Mouse (Mus musculus): ENCODE measurements around the gene Otx2.

Gene Otx2

DNA sequence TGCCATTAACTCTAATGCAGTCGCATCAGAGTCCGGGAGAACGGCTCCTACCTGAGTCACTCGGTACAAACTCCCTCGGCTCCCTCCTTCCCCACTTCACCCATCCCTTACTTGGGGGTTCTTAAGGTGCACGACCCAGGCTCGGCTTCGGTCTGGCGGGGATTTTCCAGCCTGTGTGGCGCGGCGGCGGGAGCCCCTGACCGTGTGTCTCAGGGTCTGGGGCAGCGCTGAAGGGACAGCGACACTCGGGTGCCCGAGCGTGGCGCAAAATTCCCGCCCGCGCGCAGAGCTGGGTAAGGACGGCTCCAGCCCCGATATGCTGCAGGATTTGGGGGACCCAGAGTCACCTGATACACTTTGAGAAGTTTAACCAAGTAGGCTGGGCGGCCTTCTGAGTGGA is at the start of gene Otx2:
Gene Otx2, minus strand, starts transcription at position 279 of the 400 bp plus-strand sequence.
- no peak for DNase-seq

DNA sequence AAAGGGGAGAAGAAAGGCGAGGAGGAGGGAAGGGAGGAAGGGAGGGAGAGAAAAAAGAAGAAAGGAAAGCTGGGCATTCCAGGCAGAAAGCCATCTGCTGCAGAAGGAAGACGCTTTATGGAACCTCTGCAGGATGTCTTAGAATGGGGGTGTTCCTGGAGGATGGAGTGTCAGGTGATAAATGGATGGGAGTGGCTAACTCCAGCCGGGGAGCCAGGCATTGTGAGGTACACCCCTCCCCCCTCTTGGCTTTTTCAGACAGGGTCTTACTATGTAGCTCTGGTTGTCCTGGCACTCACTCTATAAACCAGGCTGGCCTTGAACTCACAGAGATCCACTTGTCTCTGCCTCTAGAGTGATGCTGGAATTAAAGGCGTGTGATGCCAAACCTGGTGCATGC is 49.1 kb upstream of the Otx2 start:
- DNase-seq = no peak

DNA sequence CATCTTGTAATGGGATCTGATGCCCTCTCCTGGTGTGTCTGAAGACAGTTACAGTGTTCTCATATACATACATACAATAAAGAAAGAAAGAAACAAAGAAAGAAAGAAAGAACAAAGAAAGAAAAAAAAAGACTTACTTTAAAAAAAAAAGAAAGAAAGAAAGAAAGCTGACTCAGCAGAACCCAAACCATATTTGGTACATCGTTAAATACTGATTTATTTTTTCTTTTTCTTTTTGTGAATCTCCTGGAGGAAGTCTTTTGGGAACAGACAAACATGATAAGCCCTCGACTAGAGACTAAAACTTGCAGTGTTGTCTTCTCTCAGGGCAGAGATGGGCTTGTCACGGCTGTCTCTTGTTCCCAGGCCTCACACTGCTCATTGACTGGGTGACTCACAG is 45.7 kb upstream of the Otx2 start:
- no peak for DNase-seq

DNA sequence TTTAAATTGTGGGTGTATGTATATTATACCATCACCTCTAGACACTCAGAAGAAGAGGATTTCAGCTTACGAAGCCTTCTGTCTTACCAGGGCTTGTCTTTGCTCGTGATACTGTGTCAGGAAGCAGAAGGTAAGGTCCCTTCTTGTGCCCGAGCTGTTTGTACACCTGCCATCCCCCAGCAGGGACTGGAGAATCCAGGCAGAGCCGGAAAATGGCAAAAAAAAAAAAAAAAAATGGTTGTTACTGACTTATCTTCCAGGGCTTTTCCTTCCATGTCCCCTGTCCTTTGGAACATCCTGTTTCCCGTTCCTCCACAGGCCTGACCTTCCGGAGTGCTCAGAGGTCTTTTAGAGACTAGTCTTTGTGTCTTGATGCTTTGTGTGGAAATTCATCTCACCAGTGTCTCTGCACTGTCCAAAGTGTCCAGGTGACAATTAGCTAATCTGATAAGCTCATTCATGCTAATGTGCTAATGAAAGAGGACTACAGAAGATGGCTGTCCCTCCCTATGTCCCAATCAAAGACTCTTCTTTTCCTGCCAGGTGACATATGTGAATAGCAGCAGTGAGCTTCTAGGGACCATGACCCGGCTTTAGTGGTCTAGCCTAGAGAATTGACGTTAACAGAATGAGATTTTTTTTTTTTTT is 44.1 kb upstream of the Otx2 start:
- DNase-seq = no peak

DNA sequence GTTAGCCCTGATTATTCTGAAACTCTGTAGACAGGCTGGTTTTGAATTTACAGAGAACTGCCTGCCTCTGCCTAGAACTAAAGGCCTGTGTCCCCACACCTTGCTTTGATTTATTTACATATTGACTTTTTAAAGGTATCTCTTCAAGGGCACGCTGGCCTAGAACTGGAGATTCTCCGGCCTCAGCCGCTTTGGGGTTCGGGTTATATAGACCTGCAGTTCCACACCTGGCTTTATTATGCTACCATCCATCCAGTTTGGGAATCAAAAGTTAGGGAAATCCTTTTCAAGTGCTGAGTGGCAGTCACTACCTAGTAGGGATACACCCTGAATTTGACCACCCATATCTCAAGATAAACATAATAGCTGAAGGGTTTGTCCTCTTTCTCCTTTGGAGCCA is 42.8 kb upstream of the Otx2 start:
- no peak for DNase-seq

DNA sequence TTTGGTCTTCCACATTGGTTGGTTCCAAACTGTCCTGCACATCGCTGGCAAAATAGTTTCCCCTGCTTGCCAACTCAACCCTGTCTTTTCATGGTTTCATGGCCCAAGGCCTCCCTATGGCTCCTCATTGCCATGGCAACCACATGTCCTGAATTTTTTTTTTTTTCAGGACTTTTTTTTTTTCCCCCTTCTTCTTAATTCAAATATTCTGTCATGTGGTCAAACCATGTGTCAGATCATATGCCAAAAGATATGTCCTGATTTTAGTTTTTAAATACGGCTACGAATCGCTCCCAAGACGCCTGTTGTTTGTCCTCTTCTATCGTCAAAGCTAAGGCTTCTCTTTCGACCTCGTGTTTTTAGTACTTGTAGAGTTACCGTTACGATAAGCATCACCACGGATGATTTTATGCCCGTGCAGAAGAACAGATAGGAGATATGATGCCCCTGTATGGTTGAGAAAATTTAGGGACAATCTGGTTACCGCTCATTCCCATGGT is 37.3 kb upstream of the Otx2 start:
- DNase-seq = no peak

DNA sequence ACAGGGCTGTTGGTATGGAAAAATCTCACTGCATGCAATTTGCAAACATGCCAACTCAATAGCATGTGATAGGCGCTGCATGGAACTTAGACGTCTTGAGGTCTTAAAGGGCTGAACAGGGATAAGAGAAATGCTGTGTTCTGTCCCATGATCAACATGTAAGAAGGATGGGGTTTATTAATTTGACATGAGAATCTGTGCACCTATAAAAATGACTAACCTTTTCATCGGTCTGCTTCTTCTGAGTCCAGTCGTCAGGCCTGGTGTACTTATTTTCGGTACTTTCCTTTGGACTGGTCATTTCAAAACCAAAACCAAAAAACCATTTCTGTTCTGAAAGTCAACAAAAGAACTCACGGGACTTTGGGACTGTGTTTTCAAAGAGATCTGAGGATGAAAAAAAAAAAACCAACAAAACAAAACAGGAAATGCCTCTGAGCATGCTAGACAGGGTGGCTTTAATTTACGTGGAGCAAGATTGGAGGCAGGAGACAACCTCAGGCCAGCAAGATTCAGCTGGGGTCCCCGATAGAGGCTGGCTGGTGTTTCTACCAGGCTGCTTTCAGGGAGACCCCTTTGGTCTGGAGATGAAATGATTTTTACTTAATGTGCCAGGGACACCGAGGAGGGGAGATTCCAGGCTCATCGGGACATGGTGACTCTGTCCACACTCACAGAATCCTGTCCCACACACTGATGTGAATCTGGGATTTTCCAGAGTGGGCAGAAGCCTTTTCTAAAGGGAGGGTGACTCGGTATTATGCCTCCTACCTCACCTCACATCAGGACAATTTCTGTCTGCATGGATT is 36.6 kb upstream of the Otx2 start:
- no peak for DNase-seq

DNA sequence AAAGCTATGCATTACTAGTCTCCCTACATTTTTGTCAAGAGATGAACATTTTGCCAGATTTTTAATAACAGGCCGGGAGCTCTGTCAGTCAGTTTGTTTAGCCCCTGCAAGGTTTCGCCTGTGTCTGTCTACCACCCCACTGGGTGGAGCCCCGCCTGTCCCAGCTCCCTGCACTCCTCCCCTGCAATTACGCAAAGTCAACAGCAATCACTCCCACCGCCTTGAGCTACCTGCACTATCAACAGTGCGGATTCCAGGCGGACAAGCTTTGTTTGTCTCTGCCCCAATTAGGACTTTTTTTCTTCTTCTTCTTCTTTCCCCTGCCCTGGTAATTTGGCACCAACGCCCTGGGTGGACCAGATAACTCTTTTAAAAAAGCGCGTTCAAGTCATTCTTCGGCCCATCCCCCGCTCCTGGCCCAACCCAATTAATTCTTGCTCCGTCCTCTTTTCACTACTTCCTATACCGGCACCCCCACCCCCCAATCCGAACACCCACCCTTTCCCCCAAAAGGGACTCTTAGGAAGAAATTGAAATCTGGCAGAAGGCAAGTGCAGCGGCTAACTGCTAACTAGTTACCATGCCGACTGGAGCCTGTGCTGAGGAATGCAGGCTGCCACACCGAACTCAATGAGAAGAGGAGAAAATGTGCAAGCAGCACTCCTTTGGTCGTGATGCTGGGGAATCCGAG is 35.9 kb upstream of the Otx2 start:
- DNase-seq = no peak

DNA sequence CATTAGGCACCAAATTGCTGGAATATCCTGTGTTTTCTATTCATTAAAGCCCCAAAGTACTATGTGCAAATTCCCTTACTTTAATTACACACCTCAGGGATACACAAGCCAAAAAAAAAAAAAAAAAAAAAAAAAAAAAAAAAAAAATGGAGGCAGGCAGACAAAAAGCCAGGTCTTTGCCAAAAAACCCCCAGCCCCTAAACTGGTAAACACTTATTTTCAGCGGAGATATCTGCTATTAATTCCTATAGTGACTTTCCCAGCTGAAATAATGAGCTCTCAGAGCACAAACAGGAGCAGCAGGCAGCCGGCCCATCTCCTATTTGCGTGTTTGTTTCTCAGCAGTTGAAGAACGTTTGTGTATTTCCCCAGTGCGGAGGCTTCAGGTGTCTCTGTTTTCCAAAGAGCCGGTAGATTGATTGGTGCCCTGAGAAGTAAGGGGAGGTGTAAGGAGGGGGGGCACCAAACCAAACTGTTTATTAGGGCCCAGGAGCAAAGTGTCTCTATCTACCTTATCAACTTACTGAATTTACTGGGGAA is 34.3 kb upstream of the Otx2 start:
- no peak for DNase-seq

DNA sequence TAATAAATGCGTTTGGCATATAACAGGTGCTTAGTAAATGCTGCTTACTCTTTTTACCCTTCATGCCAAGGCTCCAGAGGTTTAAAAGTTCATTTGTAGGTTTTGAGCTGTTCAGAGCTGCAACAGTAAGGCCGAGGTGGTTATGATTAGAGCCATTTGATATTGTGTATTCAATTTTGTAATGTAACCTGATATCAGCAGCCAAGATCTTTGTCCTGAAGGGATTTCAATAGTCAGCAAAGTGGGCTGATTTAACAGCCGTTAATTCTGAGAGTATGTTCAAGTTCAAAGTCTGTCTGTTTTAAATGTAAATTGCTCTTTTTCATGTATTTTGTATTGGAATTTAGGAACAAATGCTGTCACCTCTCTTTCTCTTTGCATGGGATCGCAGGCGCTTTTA is 33.8 kb upstream of the Otx2 start:
- no peak for DNase-seq

DNA sequence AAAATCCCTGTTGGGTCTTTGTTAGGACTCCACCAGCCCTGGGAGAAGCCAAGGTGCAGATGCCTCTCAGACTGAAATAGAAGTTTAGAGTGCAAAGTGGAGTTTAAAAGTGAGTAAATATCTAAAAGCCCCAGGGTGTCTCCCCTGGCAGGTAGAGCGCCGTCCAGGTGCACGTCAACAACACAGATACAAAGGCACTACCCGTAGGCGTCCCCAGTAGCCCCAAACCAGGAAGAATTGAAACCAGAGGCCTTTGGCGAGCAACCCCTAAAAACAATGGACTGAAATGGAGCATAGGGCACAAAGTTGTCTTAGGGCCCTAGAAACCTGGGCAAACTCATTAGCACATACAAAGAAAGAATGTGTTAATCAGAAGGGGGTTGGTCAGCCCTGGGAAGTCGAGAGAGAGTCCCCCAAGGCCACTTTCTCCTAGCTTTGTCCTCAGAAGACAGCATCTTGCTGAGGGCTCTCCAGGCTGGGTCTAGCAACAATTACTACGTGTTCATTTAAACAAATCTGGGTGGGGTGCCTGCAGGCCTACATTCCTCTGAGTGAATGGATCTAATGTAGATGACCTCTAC is 27.3 kb upstream of the Otx2 start:
- DNase-seq = no peak

DNA sequence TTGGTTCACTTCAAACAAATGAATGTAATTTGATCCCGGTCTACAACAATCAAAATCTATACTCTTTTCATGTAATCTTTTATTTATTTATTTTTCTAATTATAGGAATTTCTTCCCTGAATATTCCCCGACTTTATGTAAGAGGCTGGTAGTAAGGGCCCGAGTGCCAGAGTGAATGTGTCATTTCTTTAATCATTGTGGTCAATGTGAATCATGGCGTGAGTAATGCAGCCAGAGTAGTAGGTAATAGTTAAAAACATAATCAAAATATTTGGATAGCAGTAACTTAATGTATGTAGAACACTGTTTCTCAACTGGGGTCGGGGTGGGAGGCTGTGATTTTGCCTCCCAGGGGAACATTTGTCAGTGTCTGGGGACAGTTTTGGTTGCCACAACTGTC is 6.0 kb upstream of the Otx2 start:
- DNase-seq = no peak

DNA sequence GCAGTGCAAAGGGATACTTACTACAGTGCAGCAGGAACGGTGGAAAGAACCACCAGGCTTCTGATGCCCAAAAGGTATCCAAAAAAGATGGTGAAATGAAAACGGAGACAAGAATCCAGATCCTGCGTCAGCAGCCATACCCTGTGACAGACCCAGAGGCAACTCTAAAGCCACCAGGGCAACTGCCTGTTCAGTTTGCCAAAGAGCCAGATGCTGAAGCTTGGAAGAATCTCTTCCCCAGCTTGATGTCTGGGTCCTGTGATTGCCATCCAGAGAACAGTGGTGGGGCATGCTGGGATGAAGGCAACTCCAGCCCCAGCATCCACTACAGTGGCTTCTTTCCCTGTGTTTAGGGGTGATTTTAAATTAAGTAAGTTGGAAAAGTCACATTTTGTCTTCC is 5.1 kb upstream of the Otx2 start:
- DNase-seq = no peak

DNA sequence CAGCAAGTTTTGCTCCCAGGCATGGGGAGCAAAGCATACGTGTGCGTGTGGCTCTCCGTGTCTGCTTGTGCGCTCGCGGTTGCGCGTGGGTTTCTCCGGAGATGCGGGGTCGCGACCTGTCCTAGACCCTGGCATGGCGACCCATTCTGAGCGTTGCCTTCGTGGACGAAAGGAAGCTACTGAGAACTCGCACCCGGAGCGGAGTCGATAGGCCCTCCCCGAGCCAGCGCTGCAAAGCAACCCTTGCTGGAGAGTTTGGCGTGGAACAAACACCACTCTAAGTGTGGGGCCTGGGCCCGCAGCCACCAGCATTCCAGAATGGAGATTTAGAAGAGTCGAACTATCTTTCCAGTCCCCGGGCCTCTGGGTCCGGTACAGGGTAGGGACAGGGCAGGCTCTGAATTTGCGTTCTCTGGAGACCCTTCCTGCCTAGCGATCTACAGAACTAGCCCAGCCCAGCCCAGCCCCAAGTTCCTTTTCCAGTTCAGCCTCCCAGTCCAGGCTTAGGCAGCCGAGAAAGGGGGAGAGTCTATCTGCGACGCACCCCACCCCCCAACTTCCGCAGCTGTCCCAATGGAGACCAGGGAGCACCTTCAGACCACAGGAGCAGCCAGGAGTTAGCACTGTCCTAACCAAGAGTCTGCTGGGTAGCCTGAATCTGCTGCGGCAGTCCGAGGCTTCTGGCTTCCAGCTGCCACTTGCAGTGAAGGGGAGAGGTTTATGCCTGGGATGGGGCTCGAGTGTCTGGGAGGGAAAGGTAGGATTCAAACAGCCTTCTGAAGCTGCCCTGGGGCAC is 615 bp upstream of the Otx2 start:
- DNase-seq = no peak

DNA sequence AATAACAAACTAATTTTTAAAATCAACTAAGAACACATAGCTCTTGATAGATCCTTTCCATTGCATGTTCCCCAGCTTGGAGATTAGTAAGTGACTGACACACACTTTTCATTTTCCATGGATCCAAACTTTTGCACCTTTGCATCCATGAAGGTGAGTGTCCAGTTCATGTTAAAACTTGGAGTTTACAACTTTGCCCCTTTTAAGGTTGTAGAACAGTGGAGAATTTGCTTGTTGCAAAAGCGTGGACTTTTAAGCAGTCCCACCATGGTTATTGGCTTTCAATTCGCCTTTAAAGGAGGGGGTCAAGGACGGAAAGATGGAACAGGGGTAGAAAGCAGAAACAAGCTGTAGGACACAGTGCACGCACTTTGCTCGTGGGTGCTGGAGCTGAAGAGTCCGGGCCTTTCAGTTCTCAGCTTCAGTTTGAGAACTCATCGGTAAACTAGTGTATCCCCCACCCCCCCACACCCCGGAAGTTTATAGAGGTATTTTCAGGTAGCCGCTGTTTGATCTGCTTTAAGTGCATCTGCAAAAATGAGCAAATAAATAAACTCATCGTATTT is 925 bp downstream of the Otx2 start:
- no peak for DNase-seq

DNA sequence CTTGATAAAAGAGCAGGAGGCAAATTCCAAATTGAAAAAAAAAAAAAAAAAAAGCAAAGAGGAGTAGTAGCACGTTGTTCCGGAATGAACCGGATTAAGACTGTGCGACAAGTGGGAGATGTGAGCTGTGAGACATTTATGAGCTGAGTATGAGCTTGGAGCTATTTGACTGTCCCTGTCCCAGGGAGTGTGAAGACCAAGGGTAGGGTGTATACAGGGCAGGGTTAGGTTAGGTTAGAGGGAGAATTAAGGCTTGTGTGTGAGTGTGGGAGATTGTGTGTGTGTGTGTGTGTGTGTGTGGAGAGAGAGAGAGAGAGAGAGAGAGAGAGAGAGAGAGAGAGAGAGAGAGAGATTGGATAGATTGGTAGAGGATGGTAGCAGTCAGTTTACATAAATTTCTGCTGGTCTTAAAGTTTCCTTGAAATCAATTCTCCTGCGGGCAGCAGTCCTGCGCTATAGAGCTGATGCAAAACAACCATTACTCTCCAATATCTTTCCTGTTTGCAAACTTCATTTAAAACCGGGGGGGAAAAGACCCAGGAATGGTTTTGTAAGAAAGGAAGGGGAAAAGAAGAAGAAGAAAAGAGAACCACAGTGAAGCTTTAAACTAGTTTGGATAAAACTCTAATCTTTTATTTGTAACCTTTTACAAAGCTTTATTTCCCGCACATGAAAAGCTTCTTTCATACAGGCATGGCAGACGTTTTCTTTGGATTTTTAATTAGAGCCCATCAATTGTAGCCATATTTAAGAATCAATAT is 2.0 kb downstream of the Otx2 start:
- DNase-seq = no peak

DNA sequence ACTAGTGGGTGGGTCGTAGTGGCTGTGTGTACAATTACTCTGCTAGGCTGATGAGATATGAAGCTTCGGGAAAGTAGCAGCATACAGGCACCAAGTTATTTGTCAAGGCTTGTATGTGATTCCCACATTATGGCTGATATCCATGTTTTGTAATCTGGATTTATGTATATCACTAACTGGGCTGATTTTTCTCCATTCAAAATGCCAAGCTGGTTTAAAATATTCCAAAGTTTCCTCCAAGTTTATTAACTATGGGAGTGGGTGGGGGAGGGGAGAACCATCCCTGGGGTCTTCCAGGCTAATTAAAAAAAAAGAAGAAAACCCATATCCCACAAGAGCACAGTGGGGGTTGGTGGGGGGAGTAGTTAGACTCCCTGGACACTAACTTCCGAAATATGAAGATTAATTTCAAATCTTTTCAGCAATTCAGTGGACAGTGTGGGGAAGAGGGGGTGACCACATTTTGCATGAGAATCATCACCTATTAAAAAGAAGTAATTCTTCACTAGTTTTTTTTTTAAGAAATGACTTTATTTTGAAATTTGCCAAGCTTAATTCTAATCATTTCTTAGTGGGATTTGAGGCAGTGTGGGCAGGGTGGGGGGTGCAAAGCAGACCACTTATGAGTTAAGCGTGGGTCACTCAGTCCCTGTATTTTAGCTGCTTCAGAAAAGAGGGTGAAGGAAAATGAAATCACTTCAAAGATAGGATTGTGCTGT is 2.7 kb downstream of the Otx2 start:
- DNase-seq = no peak

DNA sequence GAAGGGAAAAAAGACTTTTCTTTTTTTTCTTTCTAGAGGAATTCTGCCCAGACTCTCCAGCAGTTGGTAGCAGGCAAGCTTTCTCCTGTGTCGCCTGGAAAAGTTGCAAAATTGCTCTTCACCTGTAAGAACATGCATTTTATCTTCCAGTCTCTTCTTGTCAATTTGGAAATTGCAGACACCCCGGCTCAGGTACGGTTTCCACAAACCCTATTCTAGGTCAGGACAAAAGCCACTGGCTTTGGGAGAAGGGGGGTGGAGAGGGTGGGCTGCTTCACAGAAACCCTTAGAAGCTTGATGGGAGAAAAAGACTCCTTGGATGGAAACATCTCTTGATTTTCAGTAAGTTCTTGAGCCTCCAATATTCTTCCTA is 3.4 kb downstream of the Otx2 start:
- no peak for DNase-seq

DNA sequence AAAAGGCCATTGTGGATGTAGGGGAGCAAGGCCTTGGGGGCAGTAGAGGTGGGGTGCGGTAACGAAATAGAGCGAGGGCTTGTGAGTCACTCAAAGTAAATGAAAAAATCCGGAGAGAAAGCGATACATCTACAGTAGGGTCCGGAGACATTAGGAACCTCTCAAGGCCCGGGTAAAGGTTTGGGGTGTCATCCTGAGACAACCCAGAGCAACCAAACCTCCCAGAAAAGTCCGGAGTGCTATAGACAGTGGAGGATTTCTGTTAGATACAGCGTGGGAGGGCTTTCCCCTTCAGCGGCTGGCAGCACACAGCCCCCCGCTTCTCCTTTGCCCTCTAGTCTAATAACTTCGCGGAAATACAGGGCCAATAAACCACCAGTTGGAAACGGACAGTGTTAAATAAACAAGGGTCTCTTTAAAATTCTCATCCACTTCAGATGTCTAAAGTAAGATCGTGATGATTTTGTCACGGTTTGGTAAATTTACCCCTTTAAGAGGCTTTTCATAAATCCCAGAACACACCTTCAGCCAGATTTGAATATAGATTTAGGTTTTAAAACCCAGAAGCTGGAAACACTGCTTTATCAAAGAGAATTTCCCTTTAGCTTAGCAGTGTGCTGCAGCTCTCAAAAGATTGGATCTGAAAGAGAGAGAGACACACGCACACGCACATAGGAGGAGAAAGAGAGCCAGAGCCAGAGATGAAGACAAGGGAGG is 3.9 kb downstream of the Otx2 start:
- no peak for DNase-seq

DNA sequence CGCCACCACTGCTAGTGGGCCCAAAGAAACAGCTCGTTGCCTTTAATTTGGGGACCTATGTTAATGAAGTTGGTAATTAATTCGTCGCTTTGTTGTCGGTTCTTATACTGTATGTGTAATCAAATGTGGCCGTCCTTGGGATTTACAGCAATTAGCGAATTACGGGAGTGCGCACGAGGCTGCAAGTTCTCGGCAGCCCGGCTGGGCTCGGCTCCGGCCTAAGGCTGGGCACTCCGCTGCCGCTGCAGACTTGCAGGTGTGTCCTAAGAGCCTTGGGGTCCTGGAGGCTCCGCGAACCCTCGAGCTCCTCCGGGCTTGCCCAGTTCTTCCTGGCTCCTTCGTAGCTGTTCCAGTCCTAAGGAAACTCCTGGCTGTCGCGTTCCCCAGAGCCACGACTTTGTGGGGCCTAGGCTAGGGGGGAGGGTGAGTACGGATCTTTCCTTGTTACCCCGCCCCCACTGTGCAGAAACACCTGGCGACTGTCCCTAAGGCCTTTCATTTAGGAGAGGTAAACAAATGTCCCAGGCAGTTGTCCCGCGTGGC is 4.8 kb downstream of the Otx2 start:
- no peak for DNase-seq

Measured in thymus, postnatal 14 days (tissue).